ENCODE assay signal across 8 mouse cellular contexts in the genomic region with DNA sequence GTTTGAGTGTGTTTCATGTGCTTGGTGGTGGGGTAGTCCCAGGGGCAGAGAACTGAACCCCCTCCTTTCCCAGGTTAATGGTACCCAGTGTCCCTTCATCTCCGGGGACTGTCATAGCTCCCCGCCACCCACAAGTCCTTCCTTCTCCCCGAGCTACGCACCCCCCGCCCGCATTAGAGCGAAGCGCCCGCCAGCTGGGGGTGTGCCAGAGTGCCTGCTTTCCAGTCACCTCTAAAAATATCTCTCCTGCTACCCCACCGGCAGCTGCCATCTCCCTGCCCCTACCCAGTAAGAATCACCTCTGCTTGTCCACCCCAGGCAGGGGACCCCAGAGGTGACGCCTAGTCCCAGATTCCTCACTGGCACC. TPM values are rescaled to one million over a fixed set of nuclear protein-coding genes. Genes with fewer than 3 reads are reported as not detected.
DNase-seq lines count a peak whose midpoint lies in the region; ATAC-seq and TF ChIP-seq lines count a peak whose summit lies in the region.

No protein-coding gene starts in this region.

- peak; percentile 48 for DNase-seq in urinary bladder, postnatal 14 days (ENCODE audit: low spot score)
- no peak for DNase-seq in urinary bladder, postnatal 36 days (ENCODE audit: low spot score in 2 of 2)
- DNase-seq in kidney, postnatal 0 days (ENCODE audit: low spot score): no peak
- no peak for DNase-seq in lung, embryonic 14.5 days
- peak; percentile 60 to 72 for DNase-seq in right cerebral cortex, postnatal 10 days (ENCODE audit: low spot score in 2 of 2)
- no peak for DNase-seq in ovary, adult 18-20 months (ENCODE audit: low spot score)

- H3K36me3 ChIP-seq in heart, embryonic 12.5 days: no peaks in the 10 kb centered on the region
- no peaks in the 10 kb centered on the region for H3K36me3 ChIP-seq in kidney, postnatal 0 days (ENCODE audit: insufficient read depth, low read length)
- no peaks in the 10 kb centered on the region for H3K36me3 ChIP-seq in lung, embryonic 14.5 days (ENCODE audit: insufficient read depth)

- no peak for TF ChIP-seq CTCF in embryonic fibroblast, embryonic 13.5 days (IDR thresholded peaks at IDR 0.05; ENCODE audit: borderline replicate concordance, insufficient read depth, low read length)
- TF ChIP-seq CTCF in kidney, postnatal 0 days (IDR thresholded peaks at IDR 0.05; ENCODE audit: low read depth): no peak
- no peak for TF ChIP-seq CTCF in lung, embryonic 14.5 days (IDR thresholded peaks at IDR 0.05; ENCODE audit: low read depth)

- H3K9ac ChIP-seq in heart, embryonic 12.5 days: peak overlapping the region; percentile 76
- peak overlapping the region; percentile 66 for H3K9ac ChIP-seq in kidney, postnatal 0 days (ENCODE audit: low read depth, low read length)
- peak overlapping the region; percentile 64 for H3K9ac ChIP-seq in lung, embryonic 14.5 days

- no peak overlapping the region for H3K27ac ChIP-seq in embryonic fibroblast, embryonic 13.5 days (ENCODE audit: insufficient read depth, low read length)
- H3K27ac ChIP-seq in heart, embryonic 12.5 days (ENCODE audit: poor library complexity, severe bottlenecking): no peak overlapping the region
- no peak overlapping the region for H3K27ac ChIP-seq in kidney, postnatal 0 days
- H3K27ac ChIP-seq in lung, embryonic 14.5 days (ENCODE audit: low read depth): 0 out of 2 replicates have a peak overlapping the region, but pooled peaks have one; percentile 24

- TF ChIP-seq POLR2A in embryonic fibroblast, embryonic 13.5 days (IDR thresholded peaks at IDR 0.05; ENCODE audit: low read depth, low read length): no peak

- no peaks in the 10 kb centered on the region for H3K4me1 ChIP-seq in embryonic fibroblast, embryonic 13.5 days (ENCODE audit: control insufficient read depth, insufficient read depth, low read length)
- H3K4me1 ChIP-seq in heart, embryonic 12.5 days (replicated peaks): peaks cover 19% of the 10 kb centered on the region; the same call in 1 of the 2 replicates
- peaks cover 3% of the 10 kb centered on the region; the same call in 1 of the 2 replicates for H3K4me1 ChIP-seq in kidney, postnatal 0 days (replicated peaks; ENCODE audit: insufficient read depth, low read length)
- no peaks in the 10 kb centered on the region for H3K4me1 ChIP-seq in lung, embryonic 14.5 days (ENCODE audit: insufficient read depth)

- H3K4me3 ChIP-seq in embryonic fibroblast, embryonic 13.5 days (ENCODE audit: insufficient read depth, low read length): peak overlapping the region; percentile 58
- peak overlapping the region; percentile 70 for H3K4me3 ChIP-seq in heart, embryonic 12.5 days
- peak overlapping the region; percentile 56 for H3K4me3 ChIP-seq in kidney, postnatal 0 days (replicated peaks; ENCODE audit: low read depth, low read length)
- peak overlapping the region; percentile 65 for H3K4me3 ChIP-seq in lung, embryonic 14.5 days (ENCODE audit: low read depth, low read length)

- ATAC-seq in heart, embryonic 12.5 days (ENCODE audit: insufficient number of reproducible peaks, low FRiP score): peak; percentile 16
- ATAC-seq in kidney, postnatal 0 days (replicated peaks; ENCODE audit: low FRiP score, low read depth): peak; percentile 10; the same call in 1 of the 2 replicates
- peak; percentile 15; the same call in 1 of the 2 replicates for ATAC-seq in lung, embryonic 14.5 days (ENCODE audit: insufficient read depth)

- peak overlapping the region; percentile 95 for H3K4me2 ChIP-seq in heart, embryonic 12.5 days
- peak overlapping the region; percentile 98 for H3K4me2 ChIP-seq in kidney, postnatal 0 days (ENCODE audit: low read length)
- peak overlapping the region; percentile 100 for H3K4me2 ChIP-seq in lung, embryonic 14.5 days

- WGBS in heart, embryonic 12.5 days: 0% methylated on average over 11 of the region's 11 CpGs
- WGBS in kidney, postnatal 0 days: under 1% methylated on average over 11 of the region's 11 CpGs
- under 1% methylated on average over 11 of the region's 11 CpGs for WGBS in lung, embryonic 14.5 days

- H3K27me3 ChIP-seq in heart, embryonic 12.5 days (replicated peaks): peaks cover 32% of the 10 kb centered on the region
- peaks cover 18% of the 10 kb centered on the region for H3K27me3 ChIP-seq in kidney, postnatal 0 days (ENCODE audit: insufficient read depth, low read length)
- H3K27me3 ChIP-seq in lung, embryonic 14.5 days (ENCODE audit: insufficient read depth, low read length): peaks cover 50% of the 10 kb centered on the region

- no peaks in the 10 kb centered on the region for H3K9me3 ChIP-seq in heart, embryonic 12.5 days (replicated peaks)
- H3K9me3 ChIP-seq in kidney, postnatal 0 days (replicated peaks; ENCODE audit: low read length): no peaks in the 10 kb centered on the region
- no peaks in the 10 kb centered on the region for H3K9me3 ChIP-seq in lung, embryonic 14.5 days (ENCODE audit: low read depth, low read length)

RNA-seq across cellular contexts. Expression of a gene that starts 0.6 kb away (rescaled TPM):
- 5.5 TPM in 2 replicates for polyA plus RNA-seq in embryonic fibroblast, embryonic 13.5 days (2011; ENCODE audit: insufficient read length, low read depth, missing spikeins)
- polyA plus RNA-seq in heart, embryonic 12.5 days (2016; fragmentation: Nextera tagmentation; extraction: Ambion mirVana): 0.65 and 0.66 TPM in 2 replicates
- polyA plus RNA-seq in kidney, postnatal 0 days (2015; fragmentation: Nextera tagmentation; extraction: Ambion mirVana): 0.17 TPM in 1 of 2 replicates, not detected in the other
- 0.37 TPM in 1 of 2 replicates, not detected in the other for polyA plus RNA-seq in lung, embryonic 14.5 days (2014; fragmentation: Nextera tagmentation; extraction: Ambion mirVana)

RNA-seq across cellular contexts. Expression of a gene that starts 12.2 kb away (rescaled TPM):
- polyA plus RNA-seq in embryonic fibroblast, embryonic 13.5 days (2011; ENCODE audit: insufficient read length, low read depth, missing spikeins): 2.4 and 5.6 TPM in 2 replicates
- 39.1 and 39.2 TPM in 2 replicates for polyA plus RNA-seq in heart, embryonic 12.5 days (2016; fragmentation: Nextera tagmentation; extraction: Ambion mirVana)
- 32.6 and 32.9 TPM in 2 replicates for polyA plus RNA-seq in kidney, postnatal 0 days (2015; fragmentation: Nextera tagmentation; extraction: Ambion mirVana)
- polyA plus RNA-seq in lung, embryonic 14.5 days (2014; fragmentation: Nextera tagmentation; extraction: Ambion mirVana): 13.4 and 14.8 TPM in 2 replicates

RNA-seq across cellular contexts. Expression of a gene that starts 17.4 kb away (rescaled TPM):
- polyA plus RNA-seq in embryonic fibroblast, embryonic 13.5 days (2011; ENCODE audit: insufficient read length, low read depth, missing spikeins): 0.40 and 1.1 TPM in 2 replicates
- 22.3 and 26.0 TPM in 2 replicates for polyA plus RNA-seq in heart, embryonic 12.5 days (2016; fragmentation: Nextera tagmentation; extraction: Ambion mirVana)
- 10.5 and 13.1 TPM in 2 replicates for polyA plus RNA-seq in kidney, postnatal 0 days (2015; fragmentation: Nextera tagmentation; extraction: Ambion mirVana)
- 7.2 TPM in 2 replicates for polyA plus RNA-seq in lung, embryonic 14.5 days (2014; fragmentation: Nextera tagmentation; extraction: Ambion mirVana)

Comparison
In these comparisons a context has a peak if more than half of its experiments do, and no peak if none do; other contexts are left out.
1. DNase-seq: peak in urinary bladder, postnatal 14 days (single experiment) and right cerebral cortex, postnatal 10 days (2 of 2); none in urinary bladder, postnatal 36 days (0 of 2), kidney, postnatal 0 days (single experiment), lung, embryonic 14.5 days (single experiment) and ovary, adult 18-20 months (single experiment).
2. Peak in every context shown above with its lines, with median percentiles within 50 percentile points of each other: H3K4me3 ChIP-seq, ATAC-seq, H3K4me2 ChIP-seq and H3K9ac ChIP-seq.